Mouse (Mus musculus) layer of hippocampus, adult 9-10 months (tissue): ENCODE data around the gene Stxbp5l.
"Not testable (repeated sequence)": the region's sequence is repeated elsewhere in the genome, so short reads cannot be mapped to it uniquely, and the experiment has no call there.

Source experiments
- DNase-seq: peaks from one replicate; pipeline ENCODE4 v3.0.0; 2022; ENCODE audit warnings: low spot score

Stxbp5l gene

GRCm38 (mm10) chr16:37384821-37385344, at the start of gene Stxbp5l:
Gene Stxbp5l, minus strand, starts transcription at chr16:37384962.
- peak; percentile 90 for DNase-seq

- DNase-seq, result no peak
These were observed 48.8 kb upstream of the Stxbp5l start for GRCm38 (mm10) chr16:37433418-37434204.

GRCm38 (mm10) chr16:37425434-37425833, 40.7 kb upstream of the Stxbp5l start:
- no peak for DNase-seq

- DNase-seq, result no peak
These were observed 38.1 kb upstream of the Stxbp5l start for GRCm38 (mm10) chr16:37422874-37423273.

- DNase-seq, result no peak
These were observed 37.1 kb upstream of the Stxbp5l start for GRCm38 (mm10) chr16:37421851-37422250.

- no peak for DNase-seq
These were observed 35.8 kb upstream of the Stxbp5l start for GRCm38 (mm10) chr16:37420512-37420911.

GRCm38 (mm10) chr16:37405536-37405935, 20.8 kb upstream of the Stxbp5l start:
- no peak for DNase-seq

GRCm38 (mm10) chr16:37404922-37405321, 20.2 kb upstream of the Stxbp5l start:
- DNase-seq, result no peak

- no peak for DNase-seq
These were observed 5.2 kb upstream of the Stxbp5l start for GRCm38 (mm10) chr16:37389964-37390363.

GRCm38 (mm10) chr16:37389201-37389905, 4.6 kb upstream of the Stxbp5l start:
- DNase-seq, result no peak

GRCm38 (mm10) chr16:37384369-37384768, 393 bp downstream of the Stxbp5l start:
- no peak for DNase-seq

- DNase-seq, result no peak
These were observed 1.3 kb downstream of the Stxbp5l start for GRCm38 (mm10) chr16:37383426-37383825.

- no peak for DNase-seq
These were observed 12.0 kb downstream of the Stxbp5l start for GRCm38 (mm10) chr16:37372716-37373115.

- DNase-seq, result no peak
These were observed 17.3 kb downstream of the Stxbp5l start for GRCm38 (mm10) chr16:37367426-37367825.

GRCm38 (mm10) chr16:37363958-37364357, 20.8 kb downstream of the Stxbp5l start:
- DNase-seq, result no peak

- no peak for DNase-seq
These were observed 29.1 kb downstream of the Stxbp5l start for GRCm38 (mm10) chr16:37355621-37356020.

- DNase-seq, result no peak
These were observed 37.7 kb downstream of the Stxbp5l start for GRCm38 (mm10) chr16:37347092-37347491.

- DNase-seq, result no peak
These were observed 39.8 kb downstream of the Stxbp5l start for GRCm38 (mm10) chr16:37344960-37345359.

- not testable (repeated sequence) for DNase-seq
These were observed 43.3 kb downstream of the Stxbp5l start for GRCm38 (mm10) chr16:37341446-37341845.

- DNase-seq, result no peak
These were observed 46.6 kb downstream of the Stxbp5l start for GRCm38 (mm10) chr16:37338177-37338576.

- DNase-seq, result no peak
These were observed 47.2 kb downstream of the Stxbp5l start for GRCm38 (mm10) chr16:37337529-37337928.

GRCm38 (mm10) chr16:37304441-37304840, 80.3 kb downstream of the Stxbp5l start:
- no peak for DNase-seq

- DNase-seq, result no peak
These were observed 92.2 kb downstream of the Stxbp5l start for GRCm38 (mm10) chr16:37292593-37292992.
